Mouse (Mus musculus) layer of hippocampus, adult 8-10 months (tissue): ENCODE data around the gene Ets1. TPM values are rescaled to one million over a fixed set of nuclear protein-coding genes. Genes with fewer than 3 reads are reported as not detected.

ENCODE experiments used
- DNase-seq, 2 experiments: peaks; one replicate each; pipeline ENCODE4 v3.0.0; 2022; ENCODE audit warnings: low spot score in 2 of 2
- total RNA-seq, 4 experiments: library from RNA; stranded (reverse); gene quantifications; 2 replicates each; pipeline ENCODE4 v1.2.4; 2022

The Ets1 gene
- total RNA-seq, 4 experiments from 2014 or later, result 11.1 to 12.9 (median 11.9) TPM

DNA sequence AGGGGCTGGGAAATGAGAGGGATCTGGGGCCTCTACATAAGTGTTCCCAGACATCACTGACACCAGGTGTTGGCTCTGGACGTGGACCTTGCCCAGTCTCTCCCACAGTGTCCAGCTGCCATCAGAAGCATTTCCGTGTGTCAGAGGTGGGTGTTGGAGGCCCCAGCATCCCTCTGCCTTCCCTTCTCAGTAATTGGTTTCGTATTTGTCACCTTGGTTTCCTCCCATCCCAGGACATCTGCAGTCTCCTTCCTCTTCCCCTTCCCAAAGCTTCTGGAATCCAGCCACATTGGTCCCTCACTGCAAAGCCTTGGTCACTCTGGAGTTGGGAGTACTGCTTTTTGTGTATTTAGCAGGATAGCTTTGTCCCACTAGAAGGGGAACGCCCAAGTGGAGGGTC is 75.7 kb downstream of the Ets1 start:
- no peak for DNase-seq

DNA sequence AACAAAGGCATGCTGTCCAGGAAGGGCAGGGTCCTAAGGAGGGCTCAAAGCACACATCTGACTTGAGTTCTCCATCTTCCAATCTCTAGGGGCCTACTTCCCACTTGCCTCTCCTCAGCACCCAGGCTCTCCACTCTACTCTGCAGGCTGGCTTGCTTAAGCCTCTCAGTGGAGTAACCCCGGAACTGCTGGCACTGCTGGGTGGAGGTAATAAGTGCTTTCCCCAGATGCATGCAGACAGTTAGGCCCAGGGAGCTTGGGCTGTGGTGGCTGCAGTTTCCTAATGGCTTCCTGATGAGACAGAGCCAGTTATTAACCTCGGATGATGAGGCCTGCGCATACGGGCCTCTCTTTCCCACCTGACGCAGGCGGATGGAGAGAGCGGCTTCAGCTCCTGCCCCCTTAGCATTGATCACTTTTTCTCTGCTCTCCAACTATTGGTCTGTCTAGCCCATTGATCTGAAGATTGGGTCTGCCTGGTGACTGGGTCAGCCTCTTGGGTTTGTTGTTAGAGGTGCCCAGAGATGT is 76.4 kb downstream of the Ets1 start:
- DNase-seq, result no peak

DNA sequence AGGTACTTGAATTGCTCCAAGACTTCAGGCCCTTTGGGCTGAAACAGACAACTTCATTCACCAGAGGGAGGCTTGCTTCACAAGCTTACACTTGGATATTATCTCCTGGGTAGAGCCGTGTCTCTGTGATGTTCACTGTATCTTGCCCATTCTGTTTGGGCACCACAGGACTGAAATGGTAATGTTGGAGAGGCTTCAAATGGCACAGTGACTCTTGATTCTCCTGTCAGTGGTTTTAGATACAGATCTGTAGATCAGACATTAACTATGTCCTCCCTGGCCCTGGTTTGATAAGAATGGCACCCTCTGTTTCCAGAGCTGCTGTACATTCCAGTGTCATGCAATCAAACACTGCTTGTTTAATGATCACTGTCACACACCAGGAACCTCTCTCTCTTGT is 77.1 kb downstream of the Ets1 start:
- no peak for DNase-seq

DNA sequence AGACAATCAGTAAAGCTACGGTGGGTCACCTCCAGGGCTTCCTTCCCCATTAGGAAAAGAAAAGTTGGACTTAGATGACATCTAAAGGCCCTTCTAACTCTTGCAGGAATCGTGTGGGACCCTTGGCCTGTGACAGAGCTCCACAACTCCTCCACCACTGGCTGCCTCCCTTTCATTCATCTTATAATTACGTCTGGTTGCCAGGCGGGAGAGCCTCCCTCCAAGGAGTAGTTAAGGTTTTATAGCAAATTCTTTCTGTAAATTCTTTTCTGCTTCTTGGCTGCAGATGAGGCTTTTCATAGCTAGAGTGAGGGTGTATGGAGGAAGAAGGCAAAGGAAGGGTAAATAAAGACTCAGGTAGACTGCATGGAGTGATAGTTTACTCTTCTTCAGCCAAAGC is 77.8 kb downstream of the Ets1 start:
- no peak for DNase-seq

DNA sequence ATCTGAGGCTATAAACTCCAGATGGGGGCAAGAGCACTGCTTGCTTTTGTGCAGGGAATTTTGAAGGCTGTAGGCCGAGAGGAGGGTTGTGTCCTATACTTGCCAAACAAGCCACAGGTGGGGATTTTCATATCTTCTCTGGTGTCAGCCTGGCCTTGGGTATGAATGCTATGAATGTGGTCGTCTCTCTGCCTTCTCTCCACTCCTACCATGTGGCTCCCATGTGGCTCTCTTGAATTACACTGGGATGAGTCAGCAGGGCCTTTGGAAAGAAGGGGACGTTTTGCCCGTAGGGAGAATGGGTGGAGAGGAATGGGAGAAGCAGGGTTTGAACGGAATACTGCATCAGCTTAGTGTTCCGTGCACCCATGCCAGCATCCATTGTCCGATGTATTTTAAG is 78.5 kb downstream of the Ets1 start:
- no peak for DNase-seq

DNA sequence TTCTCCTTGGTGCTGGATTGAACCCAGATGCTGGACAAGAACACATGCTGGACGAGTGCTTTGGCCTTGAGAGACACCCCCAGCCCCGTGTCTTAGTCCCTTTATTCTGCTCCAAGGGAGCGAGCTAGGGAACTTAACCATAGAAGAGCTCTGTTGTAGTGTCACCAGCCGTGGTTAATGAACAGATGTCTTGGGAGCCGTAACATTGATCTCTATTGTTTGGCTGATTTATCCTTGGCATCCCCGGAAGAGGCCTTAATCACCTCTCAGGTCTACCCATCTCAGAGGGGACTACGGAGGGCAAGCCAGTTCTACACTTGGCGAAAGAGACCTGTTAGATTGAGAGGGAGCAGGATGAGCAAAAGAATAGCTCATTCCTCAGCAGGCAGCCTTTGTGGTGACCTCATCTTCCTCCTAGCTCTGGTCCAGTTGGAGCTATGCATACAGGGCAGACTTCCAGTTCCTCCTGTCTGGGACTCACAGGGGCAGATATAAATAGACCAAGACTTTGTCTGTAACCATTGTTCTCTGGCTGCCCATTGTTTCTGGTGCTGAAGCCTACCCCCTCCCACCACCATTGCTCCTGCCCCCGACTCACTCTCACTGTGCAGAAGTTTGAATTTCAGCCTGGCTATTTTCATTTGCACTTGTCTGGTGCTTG is 79.9 kb downstream of the Ets1 start:
- DNase-seq, result no peak

DNA sequence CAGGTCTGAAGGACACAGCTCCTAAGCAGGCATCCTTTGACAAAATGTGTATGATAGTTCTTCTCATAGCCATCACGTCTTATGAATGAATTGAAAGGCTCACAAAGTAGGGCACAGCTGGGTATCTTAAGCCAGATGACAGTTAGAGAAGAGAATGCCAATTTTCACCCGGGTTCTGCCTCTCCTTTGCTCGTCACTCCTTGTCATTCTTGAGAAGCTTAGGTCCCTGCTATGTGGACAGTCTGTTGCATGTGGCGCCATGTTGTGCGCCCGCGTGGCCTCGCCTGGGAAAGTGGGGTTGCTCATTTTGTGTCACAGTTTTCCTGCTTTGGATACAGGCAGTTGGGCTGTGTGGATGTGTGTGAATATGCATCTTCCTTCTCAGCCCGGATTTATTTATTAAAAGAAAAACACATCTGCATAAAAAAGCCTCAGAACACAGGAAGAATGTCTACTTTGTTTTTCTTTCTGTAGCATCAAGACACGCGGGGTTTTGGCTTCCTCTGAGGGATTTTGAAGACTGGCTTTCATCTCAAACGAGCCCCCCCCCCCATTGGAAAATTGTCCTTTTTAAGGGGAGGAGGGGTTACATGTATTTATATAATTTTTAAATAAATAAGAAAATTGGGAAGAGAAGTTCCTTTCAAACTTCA is 81.4 kb downstream of the Ets1 start:
- DNase-seq, result no peak

DNA sequence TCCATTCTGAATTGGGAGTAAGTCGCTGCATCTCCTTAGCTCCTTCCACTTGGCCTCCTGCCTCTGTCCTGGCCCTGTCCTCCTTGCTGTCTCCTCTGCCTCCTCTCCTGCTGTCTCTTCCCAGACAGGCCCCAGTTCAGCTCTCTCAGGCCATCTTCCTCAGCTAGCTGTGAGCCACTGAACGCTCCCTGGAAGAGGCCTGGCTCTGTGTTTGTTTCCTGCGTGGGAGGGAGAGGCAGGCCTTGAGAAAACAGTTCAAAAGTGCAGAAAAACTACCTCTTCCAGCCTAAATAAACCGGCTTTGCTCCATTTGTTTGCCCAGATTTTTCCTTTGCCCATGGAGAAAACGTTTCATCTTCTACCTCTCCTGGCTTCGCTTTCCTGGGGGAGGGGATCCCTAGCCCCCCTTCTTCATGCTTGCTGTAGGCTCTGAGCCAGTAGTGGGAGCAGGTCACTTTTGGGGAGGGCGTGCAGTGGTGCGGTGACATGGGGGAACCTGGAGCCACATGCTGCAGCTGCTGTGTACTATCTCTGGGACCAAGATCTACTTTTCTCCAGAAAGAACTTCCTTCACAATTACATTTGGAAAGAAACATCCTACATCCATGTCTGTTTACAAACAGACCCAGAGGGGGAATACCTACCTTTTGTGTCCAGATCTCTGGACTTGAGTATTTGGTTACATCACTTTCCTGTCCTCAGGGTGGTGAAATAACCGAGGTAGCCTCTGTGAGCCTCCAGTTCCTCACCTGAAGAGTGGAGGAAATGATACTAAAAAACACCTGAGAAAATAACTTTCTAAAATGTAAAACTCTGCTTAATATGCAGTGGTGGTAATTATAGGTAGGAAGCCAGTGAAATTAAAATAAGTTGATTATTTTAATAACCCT is 82.2 kb downstream of the Ets1 start:
- no peak for DNase-seq

DNA sequence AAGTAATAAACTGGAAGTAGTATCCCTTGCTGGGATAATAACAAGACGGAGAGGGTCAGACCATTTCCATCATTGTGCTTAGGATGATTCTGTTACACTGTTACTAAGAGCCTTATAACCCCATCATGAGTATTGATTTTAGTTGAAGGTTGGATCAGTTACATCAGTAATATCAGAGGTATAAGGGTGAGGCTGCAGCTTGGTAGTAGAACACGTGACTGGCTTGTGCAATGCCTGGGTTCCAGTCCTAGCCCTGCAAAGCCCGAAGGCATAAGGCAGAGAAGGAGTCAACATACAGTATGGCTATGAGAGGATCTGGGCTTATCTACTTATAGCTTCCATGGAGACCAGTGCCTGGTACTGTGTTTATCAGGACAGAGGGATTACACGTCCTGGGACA is 82.8 kb downstream of the Ets1 start:
- DNase-seq, result no peak

DNA sequence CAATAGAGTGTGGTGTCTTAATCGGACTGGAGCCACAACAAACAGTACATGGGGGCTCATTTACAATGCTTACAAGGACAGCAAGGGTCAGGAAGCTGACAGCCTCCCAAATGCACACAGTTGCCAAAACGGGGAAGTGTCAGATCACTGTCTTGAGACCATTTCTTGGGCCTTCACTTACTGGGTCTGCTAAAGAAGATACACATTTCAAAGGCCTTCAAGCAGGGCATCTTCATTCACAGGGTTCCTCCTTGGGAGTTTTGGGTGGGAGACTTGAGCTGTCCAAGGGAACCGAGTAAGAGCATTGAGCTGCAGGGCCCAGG is 83.9 kb downstream of the Ets1 start:
- DNase-seq, result no peak

DNA sequence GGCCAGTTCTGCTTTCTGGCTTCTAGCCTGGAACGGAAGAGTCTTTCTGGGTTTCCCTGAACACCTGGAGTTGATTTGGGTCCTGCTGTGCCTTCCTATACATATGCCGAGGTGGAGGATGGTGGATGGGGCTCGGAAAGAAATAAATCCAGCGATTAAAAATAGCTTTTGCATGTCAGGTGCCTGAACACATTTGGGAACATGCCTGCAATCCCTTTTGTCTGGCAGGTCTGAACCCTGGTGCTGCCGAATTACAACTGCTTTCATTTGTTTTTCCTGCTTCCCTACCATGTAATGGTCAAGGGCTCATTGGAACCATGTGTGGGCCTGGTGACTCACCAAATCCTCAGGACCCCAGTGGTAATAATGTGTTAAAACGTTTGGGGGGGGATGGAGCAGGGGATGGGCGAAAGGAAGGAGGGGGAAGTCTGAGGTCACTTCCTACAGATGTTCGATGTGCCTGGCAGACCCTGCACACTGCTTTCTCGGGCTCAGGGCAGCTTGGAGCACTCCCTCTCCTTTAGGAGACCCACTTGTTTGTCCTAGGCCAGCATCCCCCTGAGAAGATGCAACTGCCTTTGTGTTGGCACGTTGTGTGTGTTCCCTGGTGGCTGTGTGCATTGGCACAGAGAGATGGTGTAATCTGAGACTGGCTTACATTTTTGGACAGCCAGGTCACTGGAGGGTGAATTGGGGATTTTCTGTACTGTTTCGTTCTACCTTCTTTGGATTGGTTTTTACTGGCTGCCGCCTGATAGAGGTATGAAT is 84.4 kb downstream of the Ets1 start:
- DNase-seq, result no peak

DNA sequence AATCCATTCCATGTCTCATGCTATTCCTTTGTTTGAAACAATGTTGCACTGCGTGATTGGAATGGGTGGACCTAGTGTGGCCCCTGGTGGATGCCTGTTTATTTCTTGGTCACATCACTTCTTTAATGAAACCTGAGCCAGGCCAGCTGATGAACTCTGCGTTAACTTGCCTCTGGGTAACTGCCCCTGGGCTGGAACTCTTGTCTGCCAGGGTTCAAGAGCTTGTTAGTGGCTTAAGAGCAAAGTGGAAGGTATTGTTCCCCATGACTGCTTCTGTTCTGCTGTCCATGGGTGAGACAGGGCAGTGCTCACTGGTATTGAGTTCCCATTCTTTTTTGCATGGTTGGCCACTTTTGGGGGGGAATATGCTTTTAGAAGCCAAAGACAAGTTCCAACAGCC is 85.1 kb downstream of the Ets1 start:
- DNase-seq, result no peak

DNA sequence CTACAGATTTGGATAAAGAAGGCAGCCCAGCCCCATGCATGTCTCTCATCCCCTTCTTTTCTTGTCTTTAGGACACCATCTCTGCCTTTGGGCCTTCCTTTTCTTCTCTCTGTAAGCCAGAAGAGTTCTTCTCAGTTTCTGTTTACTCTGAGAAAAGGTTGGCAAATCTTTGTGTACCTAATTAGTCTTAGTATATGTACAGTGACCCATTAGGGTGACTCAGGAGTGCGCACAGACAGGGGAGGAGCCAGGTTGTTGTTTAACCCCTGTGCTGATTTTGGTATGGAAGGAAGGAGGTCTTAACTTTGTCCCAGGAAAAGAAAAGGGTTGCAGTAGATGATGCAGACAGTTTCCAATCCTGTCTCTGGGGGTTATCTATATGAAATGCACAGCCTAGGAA is 86.2 kb downstream of the Ets1 start:
- no peak for DNase-seq

DNA sequence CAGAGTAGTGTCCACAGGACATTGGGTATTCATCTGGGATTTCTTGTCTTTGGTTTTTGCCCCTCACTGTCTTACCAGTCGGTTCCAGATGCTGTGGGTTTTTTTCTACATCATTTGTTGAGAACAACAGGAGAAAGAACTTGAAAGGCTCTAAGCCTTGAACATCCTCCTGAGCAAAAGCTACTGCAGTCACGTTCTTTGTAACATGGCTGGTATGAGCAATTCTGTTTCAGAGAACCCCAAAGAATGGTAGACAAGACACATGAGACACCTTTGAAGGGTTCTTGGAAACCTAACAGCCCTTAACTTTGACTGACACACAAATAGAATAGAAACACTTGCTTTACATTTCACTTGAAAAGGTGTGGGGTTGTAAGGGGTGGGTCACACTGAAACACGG is 86.9 kb downstream of the Ets1 start:
- DNase-seq, result no peak

DNA sequence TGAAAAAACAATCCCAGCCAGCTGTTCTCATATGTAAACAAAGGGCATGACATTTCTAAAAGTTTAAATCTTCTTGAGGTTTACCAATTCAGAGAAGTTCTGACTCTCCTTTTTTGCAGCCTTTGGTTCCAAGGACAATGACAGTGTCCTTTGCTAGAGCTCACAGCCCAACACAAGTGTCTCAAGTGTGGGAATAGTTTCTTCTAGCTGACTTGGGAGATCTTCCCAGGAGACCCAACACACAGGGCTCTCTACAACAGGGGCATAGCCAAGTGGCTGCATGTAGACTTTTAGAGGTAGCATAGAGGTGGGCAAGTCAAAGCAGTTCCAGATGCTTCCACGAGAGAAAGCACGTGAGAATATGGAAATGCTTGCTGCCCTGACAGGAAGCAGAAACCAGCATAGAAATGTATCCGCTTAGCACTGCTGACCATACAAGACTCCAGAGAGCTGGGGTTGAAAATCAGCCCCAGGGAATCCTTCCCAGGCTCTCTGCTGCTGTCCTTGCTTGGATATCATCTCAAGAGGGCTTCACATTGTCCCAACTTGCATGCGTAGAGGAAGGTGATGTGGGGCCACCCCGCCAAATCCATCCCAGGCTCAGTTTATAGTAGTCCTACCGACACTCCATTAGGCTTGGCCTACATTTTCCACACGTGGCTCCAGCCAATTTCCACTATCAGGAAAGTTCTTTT is 88.3 kb downstream of the Ets1 start:
- DNase-seq, result no peak

DNA sequence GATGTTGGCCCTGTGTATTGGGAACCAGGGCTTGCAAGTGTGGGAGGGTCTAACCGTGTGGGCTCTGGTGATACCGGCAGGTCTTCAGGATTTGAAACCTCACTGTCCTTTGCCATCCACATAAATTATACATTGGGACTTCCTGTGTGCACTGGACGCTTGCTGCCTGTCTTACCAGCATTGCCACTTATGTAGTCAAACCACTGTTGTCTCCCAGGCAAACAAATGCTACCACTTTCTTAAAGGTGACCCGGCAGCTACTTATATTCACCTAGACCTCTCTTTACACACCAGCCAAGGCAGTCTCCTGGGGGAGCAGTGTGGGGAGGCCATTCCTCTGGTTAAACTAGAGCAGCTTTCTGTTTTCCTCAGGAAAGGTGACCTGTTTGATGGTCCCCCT is 89.9 kb downstream of the Ets1 start:
- DNase-seq, result no peak

DNA sequence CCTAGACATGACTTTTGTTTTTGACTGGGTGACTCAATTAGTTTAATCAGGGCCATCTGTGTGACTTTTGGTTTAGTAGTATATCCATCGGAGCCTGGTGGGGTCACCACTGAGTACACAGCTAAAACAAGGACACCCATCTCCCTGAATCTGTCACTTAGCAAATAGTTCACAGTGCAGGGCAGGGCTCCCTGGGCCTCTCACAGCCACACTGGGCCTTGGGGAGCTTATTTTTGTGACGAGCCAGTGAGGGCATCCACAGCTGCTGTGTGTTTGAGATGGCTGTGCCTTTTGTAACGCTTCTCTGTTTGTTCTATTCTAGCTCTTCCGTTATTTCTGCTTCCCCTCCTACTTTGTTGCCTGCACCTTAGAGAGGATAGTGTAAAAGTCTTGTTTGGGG is 90.6 kb downstream of the Ets1 start:
- no peak for DNase-seq

DNA sequence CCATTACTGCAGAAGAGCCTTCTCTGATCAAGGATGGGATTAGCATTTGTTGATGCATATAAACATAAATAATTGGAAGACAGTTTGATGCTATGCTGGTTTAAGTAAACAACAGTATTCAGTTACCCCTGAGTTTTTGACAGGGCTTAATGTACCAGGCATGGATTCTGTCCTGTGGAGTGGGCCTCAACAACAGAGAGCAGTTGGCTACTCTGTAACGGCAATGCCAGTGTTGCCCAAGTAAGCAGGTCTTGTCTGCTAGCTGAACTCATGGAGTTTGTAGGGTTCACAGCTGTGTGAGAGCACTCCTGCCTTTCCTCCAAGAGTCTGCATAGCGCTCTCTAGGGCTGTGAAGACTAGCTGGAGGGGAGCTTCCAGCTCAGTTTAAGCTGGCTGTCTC is 91.0 kb downstream of the Ets1 start:
- DNase-seq, result no peak

DNA sequence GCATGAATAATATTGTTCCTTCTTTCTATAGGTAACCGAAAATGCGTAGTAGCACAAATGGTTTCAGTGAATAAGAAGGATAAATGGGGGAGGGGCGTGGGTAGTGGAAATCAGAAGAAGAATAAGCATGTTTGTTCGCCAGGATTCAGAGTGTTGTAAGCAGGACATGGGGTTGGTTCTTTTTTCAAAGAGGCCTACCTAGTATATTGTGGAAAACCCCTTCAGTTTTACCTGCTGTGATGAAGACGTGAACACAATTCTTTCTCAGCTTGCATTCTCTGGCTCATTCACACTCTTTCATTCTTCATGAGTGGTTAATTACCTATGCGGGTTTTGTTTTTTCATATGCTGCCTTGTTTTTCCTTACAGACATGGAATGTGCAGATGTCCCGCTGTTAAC is 92.3 kb downstream of the Ets1 start:
- no peak for DNase-seq

DNA sequence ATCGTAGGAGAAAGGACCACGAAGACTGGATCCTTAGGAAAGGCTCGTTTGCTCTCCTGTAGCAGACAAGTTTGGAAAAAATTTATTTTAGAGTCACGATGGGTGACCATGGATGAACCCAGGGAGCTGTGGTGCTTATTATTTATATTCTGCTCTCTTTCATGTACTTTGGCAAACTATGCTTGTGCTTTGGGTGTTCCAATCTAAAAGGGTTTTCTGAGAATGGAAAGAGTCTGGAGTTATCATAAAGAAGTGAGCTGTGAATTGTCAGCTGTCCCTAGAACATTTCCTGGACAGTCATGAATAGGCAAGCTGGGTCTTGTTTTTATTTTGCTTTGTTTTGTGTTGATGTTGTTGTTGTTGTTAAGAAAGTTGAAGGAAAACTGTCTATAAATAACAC is 92.8 kb downstream of the Ets1 start:
- no peak for DNase-seq

DNA sequence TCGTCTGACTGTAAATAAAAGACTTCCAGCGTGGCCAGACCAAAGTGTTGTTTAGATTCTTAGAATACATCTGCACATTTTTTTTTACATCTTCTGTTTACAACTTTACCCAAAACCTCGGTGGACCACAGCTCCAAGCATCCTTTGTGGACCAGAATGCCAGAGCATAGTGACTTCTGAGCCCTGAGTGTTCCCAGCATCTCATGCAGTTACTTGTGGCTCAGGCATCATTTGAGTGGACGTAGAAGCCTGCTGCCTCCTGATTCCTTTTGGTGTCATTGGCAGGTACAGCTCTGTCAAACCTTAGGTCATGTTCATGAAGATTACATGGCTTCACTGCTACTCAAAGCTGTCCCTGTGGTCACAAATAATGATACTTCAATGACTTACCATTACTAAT is 93.2 kb downstream of the Ets1 start:
- no peak for DNase-seq
